Mouse (Mus musculus) midbrain, embryonic 10.5 days (tissue): ENCODE results near the gene Klrb1c. TPM values are rescaled to one million over a fixed set of nuclear protein-coding genes. Genes with fewer than 3 reads are reported as not detected.
"Not testable (repeated sequence)": the region's sequence is repeated elsewhere in the genome, so short reads cannot be mapped to it uniquely, and the experiment has no call there.

Source experiments
- DNase-seq: peaks from one replicate; pipeline ENCODE4 v3.0.0-alpha.2; 2017; ENCODE audit warnings: low spot score
- H3K27ac ChIP-seq: fragments of 300-500 bp; sonication (generic); replicated peaks from 2 replicates; pipeline ENCODE4 v1.5.1; 2016; ENCODE audit warnings: mild to moderate bottlenecking
- H3K27me3 ChIP-seq: fragments of 300-500 bp; sonication (generic); 2 replicates; pipeline ENCODE4 v1.6.1; 2016; ENCODE audit warnings: low read depth, mild to moderate bottlenecking; ENCODE audit not compliant: poor library complexity, severe bottlenecking
- H3K36me3 ChIP-seq: fragments of 300-500 bp; sonication (generic); 2 replicates; pipeline ENCODE4 v1.6.1; 2016; ENCODE audit warnings: mild to moderate bottlenecking, moderate library complexity
- H3K4me1 ChIP-seq: fragments of 300-500 bp; sonication (generic); 2 replicates; pipeline ENCODE4 v1.6.1; 2016
- H3K4me3 ChIP-seq: fragments of 300-500 bp; sonication (generic); 2 replicates; pipeline ENCODE4 v1.5.1; 2016; ENCODE audit warnings: mild to moderate bottlenecking, moderate library complexity
- H3K9me3 ChIP-seq: fragments of 300-500 bp; sonication (generic); replicated peaks from 2 replicates; pipeline ENCODE4 v1.6.1; 2016; ENCODE audit warnings: mild to moderate bottlenecking
- WGBS: fragments of 180-500 bp; shearing (Covaris S2); methylation state at CpG from one replicate; pipeline ENCODE4 v1.1.7; 2016; 5-methylcytosine and 5-hydroxymethylcytosine counted together
- polyA plus RNA-seq: library from polyadenylated mRNA; unstranded; fragments of >200 nt; fragmentation: Nextera tagmentation; extraction: Ambion mirVana; gene quantifications from 2 replicates; pipeline ENCODE4 v1.2.1, GENCODE M21; 2016

Gene Klrb1c
- polyA plus RNA-seq, 1 experiment from 2014 or later = not detected

- H3K4me1 ChIP-seq = peaks cover 12% of the 10 kb centered on the region
- H3K27ac ChIP-seq = peak overlapping the region; percentile 78
- peak; percentile 88 for DNase-seq
- not testable (repeated sequence) for H3K9me3 ChIP-seq, H3K36me3 ChIP-seq, H3K27me3 ChIP-seq
- H3K4me3 ChIP-seq = peak overlapping the region; percentile 64
- under 1% methylated on average over 44 of the region's 44 CpGs for WGBS
Measured at GRCm38 (mm10) chr6:128760416-128761143, 28.4 kb downstream of the Klrb1c start.

- H3K36me3 ChIP-seq, H3K9me3 ChIP-seq, H3K27me3 ChIP-seq: not testable (repeated sequence)
- Histone ChIP-seq H3K27ac (peak overlapping the region; percentile 78), H3K4me3 (peak overlapping the region; percentile 64), H3K4me1 (peaks cover 12% of the 10 kb centered on the region)
- DNase-seq = peak; percentile 85
- WGBS = under 1% methylated on average over 22 of the region's 22 CpGs
Measured at GRCm38 (mm10) chr6:128760016-128760415, 29.0 kb downstream of the Klrb1c start.

GRCm38 (mm10) chr6:128759221-128759950 lies 29.6 kb downstream of the Klrb1c start:
- Histone ChIP-seq H3K4me1 (peaks cover 13% of the 10 kb centered on the region), H3K36me3 (no peaks in the 10 kb centered on the region), H3K4me3 (peak overlapping the region; percentile 64; the same call in 1 of the 2 replicates), H3K9me3 (no peaks in the 10 kb centered on the region), H3K27ac (no peak overlapping the region), H3K27me3 (no peaks in the 10 kb centered on the region)
- 79% methylated on average over 5 of the region's 5 CpGs for WGBS
- DNase-seq = peak; percentile 19

- not testable (repeated sequence) for H3K36me3 ChIP-seq, H3K4me1 ChIP-seq, H3K27ac ChIP-seq, DNase-seq, H3K9me3 ChIP-seq, H3K4me3 ChIP-seq, H3K27me3 ChIP-seq
- WGBS = 74% methylated on average over 4 of the region's 4 CpGs
Measured at GRCm38 (mm10) chr6:128755402-128755763, 33.6 kb downstream of the Klrb1c start.

- not testable (repeated sequence) for H3K27me3 ChIP-seq, H3K4me3 ChIP-seq, H3K9me3 ChIP-seq, H3K36me3 ChIP-seq, DNase-seq, H3K4me1 ChIP-seq
- WGBS = 88% methylated on average over 12 of the region's 12 CpGs
- 0 out of 2 replicates have a peak overlapping the region, but pooled peaks have one; percentile 38 for H3K27ac ChIP-seq
Measured at GRCm38 (mm10) chr6:128754748-128755401, 34.1 kb downstream of the Klrb1c start.

- peak overlapping the region; percentile 38; the same call in 1 of the 2 replicates for H3K27ac ChIP-seq
- peak overlapping the region; percentile 29 for H3K4me3 ChIP-seq
- not testable (repeated sequence) for H3K36me3 ChIP-seq, H3K9me3 ChIP-seq, H3K4me1 ChIP-seq, H3K27me3 ChIP-seq
- WGBS = 43% methylated on average over 10 of the region's 10 CpGs
- DNase-seq = peak; percentile 24
Measured at GRCm38 (mm10) chr6:128754265-128754664, 34.8 kb downstream of the Klrb1c start.

- H3K4me1 ChIP-seq, H3K27me3 ChIP-seq, H3K36me3 ChIP-seq, H3K9me3 ChIP-seq: not testable (repeated sequence)
- Histone ChIP-seq H3K27ac (peak overlapping the region; percentile 38; the same call in 1 of the 2 replicates), H3K4me3 (peak overlapping the region; percentile 29; the same call in 1 of the 2 replicates)
- peak; percentile 77 for DNase-seq
- WGBS = 39% methylated on average over 8 of the region's 8 CpGs
Measured at GRCm38 (mm10) chr6:128753610-128754224, 35.3 kb downstream of the Klrb1c start.

- H3K9me3 ChIP-seq, H3K27ac ChIP-seq, DNase-seq, H3K4me1 ChIP-seq, H3K27me3 ChIP-seq, H3K4me3 ChIP-seq, H3K36me3 ChIP-seq: not testable (repeated sequence)
- WGBS = 81% methylated on average over 6 of the region's 6 CpGs
Measured at GRCm38 (mm10) chr6:128747006-128747405, 42.0 kb downstream of the Klrb1c start.

- Histone ChIP-seq H3K27me3 (no peaks in the 10 kb centered on the region), H3K27ac (no peak overlapping the region), H3K4me1 (no peaks in the 10 kb centered on the region), H3K4me3 (no peak overlapping the region), H3K36me3 (no peaks in the 10 kb centered on the region), H3K9me3 (no peaks in the 10 kb centered on the region)
- DNase-seq = no peak
- 88% methylated on average over 7 of the region's 7 CpGs for WGBS
Measured at GRCm38 (mm10) chr6:128737445-128737844, 51.6 kb downstream of the Klrb1c start.

GRCm38 (mm10) chr6:128736100-128736499 lies 52.9 kb downstream of the Klrb1c start:
- Histone ChIP-seq H3K4me1 (no peaks in the 10 kb centered on the region), H3K27me3 (no peaks in the 10 kb centered on the region), H3K36me3 (no peaks in the 10 kb centered on the region), H3K27ac (no peak overlapping the region), H3K4me3 (no peak overlapping the region), H3K9me3 (no peaks in the 10 kb centered on the region)
- DNase-seq = no peak

GRCm38 (mm10) chr6:128734896-128735295 lies 54.1 kb downstream of the Klrb1c start:
- no peak overlapping the region for H3K4me3 ChIP-seq
- H3K27ac ChIP-seq = no peak overlapping the region
- no peaks in the 10 kb centered on the region for H3K27me3 ChIP-seq
- no peak for DNase-seq
- no peaks in the 10 kb centered on the region for H3K4me1 ChIP-seq
- no peaks in the 10 kb centered on the region for H3K36me3 ChIP-seq
- H3K9me3 ChIP-seq = no peaks in the 10 kb centered on the region

GRCm38 (mm10) chr6:128733908-128734679 lies 54.9 kb downstream of the Klrb1c start:
- DNase-seq = no peak
- H3K4me3 ChIP-seq = no peak overlapping the region
- no peaks in the 10 kb centered on the region for H3K9me3 ChIP-seq
- WGBS = 67% methylated on average over 5 of the region's 5 CpGs
- H3K27me3 ChIP-seq = no peaks in the 10 kb centered on the region
- no peaks in the 10 kb centered on the region for H3K4me1 ChIP-seq
- no peak overlapping the region for H3K27ac ChIP-seq
- H3K36me3 ChIP-seq = no peaks in the 10 kb centered on the region
